Comparison of ENCODE assay signal across 27 mouse cellular contexts in the genomic region with DNA sequence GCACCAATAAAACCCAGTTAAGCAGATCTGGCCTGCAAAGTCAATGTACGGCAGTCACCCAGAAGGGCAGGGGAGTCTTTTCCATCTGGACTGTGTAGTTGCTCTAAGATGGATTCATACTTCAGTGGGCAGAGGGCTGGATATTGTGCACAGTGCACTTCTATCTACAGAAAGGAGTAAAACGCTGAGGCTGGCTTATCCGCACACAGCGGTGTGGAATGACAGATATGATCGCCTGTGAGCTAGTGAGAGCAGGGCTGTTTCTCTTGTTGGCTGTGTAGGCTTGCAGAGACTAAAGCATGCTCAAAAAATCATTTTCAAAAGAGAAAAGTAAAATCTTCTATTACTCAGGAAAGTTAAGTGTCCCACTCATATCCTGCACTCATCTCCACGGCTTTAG. TPM values are rescaled to one million over a fixed set of nuclear protein-coding genes. Genes with fewer than 3 reads are reported as not detected.
A peak's percentile ranks its signal among the peaks of the same experiment; 100 is the strongest.
DNase-seq lines count a peak whose midpoint lies in the region; ATAC-seq and TF ChIP-seq lines count a peak whose summit lies in the region.
"Had no signal": no experiment of that assay in that cellular context is flagged by ENCODE, and none has a peak within 500 bp of the region (broad histone marks: within the 10 kb centered on the region; RNA-seq: fewer than 3 reads in every experiment).

No protein-coding gene starts in this region.

- TF ChIP-seq EP300 in liver, postnatal 0 days (IDR thresholded peaks at IDR 0.05; ENCODE audit: low read depth): no peak
- 0 out of 2 replicates have a peak, but pooled peaks have one; percentile 34 for TF ChIP-seq EP300 in liver, embryonic 14.5 days (IDR thresholded peaks at IDR 0.05; ENCODE audit: low read depth)

- WGBS in liver, postnatal 0 days (ENCODE audit: insufficient replicate concordance): 62% methylated on average over 6 of the region's 6 CpGs
- 72% methylated on average over 6 of the region's 6 CpGs for WGBS in liver, embryonic 11.5 days
- WGBS in liver, embryonic 14.5 days (ENCODE audit: insufficient replicate concordance): 38% methylated on average over 6 of the region's 6 CpGs
- WGBS in neural tube, embryonic 15.5 days: 85% methylated on average over 6 of the region's 6 CpGs

- no peak overlapping the region for H3K4me3 ChIP-seq in liver, postnatal 0 days (ENCODE audit: low read depth, low read length)
- no peak overlapping the region for H3K4me3 ChIP-seq in liver, embryonic 11.5 days (ENCODE audit: low read depth, low read length)
- H3K4me3 ChIP-seq in liver, embryonic 14.5 days (ENCODE audit: insufficient read depth in 1 of 2, low read depth in 2 of 2, low read length in 2 of 2): no peak overlapping the region
- H3K4me3 ChIP-seq in neural tube, embryonic 15.5 days (replicated peaks): no peak overlapping the region
- H3K4me3 ChIP-seq: embryonic facial prominence, embryonic 12.5 days; embryonic facial prominence, embryonic 15.5 days; forebrain, embryonic 12.5 days; forebrain, embryonic 15.5 days; hindbrain, embryonic 12.5 days; hindbrain, embryonic 15.5 days had no signal

- no peaks in the 10 kb centered on the region for H3K36me3 ChIP-seq in liver, postnatal 0 days (replicated peaks; ENCODE audit: insufficient read depth, low read length)
- H3K36me3 ChIP-seq in liver, embryonic 11.5 days (ENCODE audit: control insufficient read depth, insufficient read depth, low read length): no peaks in the 10 kb centered on the region
- H3K36me3 ChIP-seq in liver, embryonic 14.5 days (replicated peaks; ENCODE audit: control insufficient read depth, insufficient read depth, low read depth): no peaks in the 10 kb centered on the region
- no peaks in the 10 kb centered on the region for H3K36me3 ChIP-seq in neural tube, embryonic 15.5 days
- H3K36me3 ChIP-seq: embryonic facial prominence, embryonic 12.5 days; embryonic facial prominence, embryonic 15.5 days; forebrain, embryonic 12.5 days; forebrain, embryonic 15.5 days; hindbrain, embryonic 12.5 days; hindbrain, embryonic 15.5 days had no signal

- TF ChIP-seq CTCF in liver, postnatal 0 days (IDR thresholded peaks at IDR 0.05; ENCODE audit: low read depth): no peak
- TF ChIP-seq CTCF in liver, embryonic 14.5 days (IDR thresholded peaks at IDR 0.05; ENCODE audit: low read depth): no peak

- no peak overlapping the region for H3K4me2 ChIP-seq in liver, postnatal 0 days (ENCODE audit: low read depth, low read length)
- H3K4me2 ChIP-seq in liver, embryonic 11.5 days: no peak overlapping the region
- H3K4me2 ChIP-seq in liver, embryonic 14.5 days (ENCODE audit: low read depth): peak overlapping the region; percentile 51
- no peak overlapping the region for H3K4me2 ChIP-seq in neural tube, embryonic 15.5 days
- H3K4me2 ChIP-seq: embryonic facial prominence, embryonic 12.5 days; embryonic facial prominence, embryonic 15.5 days; forebrain, embryonic 12.5 days; forebrain, embryonic 15.5 days; heart, embryonic 11.5 days; hindbrain, embryonic 12.5 days; hindbrain, embryonic 15.5 days had no signal

- H3K9me3 ChIP-seq in liver, postnatal 0 days (ENCODE audit: low read length): no peaks in the 10 kb centered on the region
- no peaks in the 10 kb centered on the region for H3K9me3 ChIP-seq in liver, embryonic 11.5 days (ENCODE audit: control insufficient read depth, low read length)
- no peaks in the 10 kb centered on the region for H3K9me3 ChIP-seq in liver, embryonic 14.5 days (ENCODE audit: control insufficient read depth, low read length)
- H3K9me3 ChIP-seq in neural tube, embryonic 15.5 days (replicated peaks): no peaks in the 10 kb centered on the region
- H3K9me3 ChIP-seq: embryonic facial prominence, embryonic 12.5 days; embryonic facial prominence, embryonic 15.5 days; forebrain, embryonic 12.5 days; forebrain, embryonic 15.5 days; hindbrain, embryonic 12.5 days; hindbrain, embryonic 15.5 days had no signal

- H3K9ac ChIP-seq in liver, postnatal 0 days (replicated peaks): no peak overlapping the region
- no peak overlapping the region for H3K9ac ChIP-seq in liver, embryonic 11.5 days (ENCODE audit: low read depth, low read length)
- H3K9ac ChIP-seq in liver, embryonic 14.5 days (replicated peaks): no peak overlapping the region
- no peak overlapping the region for H3K9ac ChIP-seq in neural tube, embryonic 15.5 days (replicated peaks)
- H3K9ac ChIP-seq: embryonic facial prominence, embryonic 12.5 days; embryonic facial prominence, embryonic 15.5 days; forebrain, embryonic 12.5 days; forebrain, embryonic 15.5 days; hindbrain, embryonic 12.5 days; hindbrain, embryonic 15.5 days had no signal

- H3K27ac ChIP-seq in liver, postnatal 0 days (ENCODE audit: low read depth): no peak overlapping the region
- no peak overlapping the region for H3K27ac ChIP-seq in liver, embryonic 11.5 days (ENCODE audit: low read depth, low read length)
- H3K27ac ChIP-seq in liver, embryonic 14.5 days: peak overlapping the region; percentile 9
- H3K27ac ChIP-seq in neural tube, embryonic 15.5 days (replicated peaks): no peak overlapping the region
- H3K27ac ChIP-seq: embryonic facial prominence, embryonic 12.5 days; embryonic facial prominence, embryonic 15.5 days; forebrain, embryonic 12.5 days; forebrain, embryonic 15.5 days; hindbrain, embryonic 12.5 days; hindbrain, embryonic 15.5 days had no signal

- peak; percentile 55 for DNase-seq in liver
- DNase-seq in liver, postnatal 0 days: no peak
- DNase-seq in liver, embryonic 11.5 days (ENCODE audit: low spot score): no peak
- DNase-seq in liver, embryonic 14.5 days (ENCODE audit: low read depth in 3 of 3, low spot score in 3 of 3): no peak
- no peak for DNase-seq in kidney, postnatal 10 days
- DNase-seq in cerebellum, adult 11-12 months: no peak
- DNase-seq: adrenal gland, postnatal 10 days; adrenal gland, postnatal 36 days; cerebellum, adult 2 months; cerebellum, adult 9-11 months; cerebellum, postnatal 25 days; gastrocnemius, postnatal 36 days had no signal

- H3K27me3 ChIP-seq in liver, postnatal 0 days (ENCODE audit: insufficient read depth, low read length): no peaks in the 10 kb centered on the region
- no peaks in the 10 kb centered on the region; the same call in 1 of the 2 replicates for H3K27me3 ChIP-seq in liver, embryonic 11.5 days (replicated peaks; ENCODE audit: control insufficient read depth, insufficient read depth, low read length)
- H3K27me3 ChIP-seq in liver, embryonic 14.5 days (ENCODE audit: control insufficient read depth, insufficient read depth, low read length): no peaks in the 10 kb centered on the region
- H3K27me3 ChIP-seq in neural tube, embryonic 15.5 days (replicated peaks): no peaks in the 10 kb centered on the region
- H3K27me3 ChIP-seq: embryonic facial prominence, embryonic 12.5 days; embryonic facial prominence, embryonic 15.5 days; forebrain, embryonic 12.5 days; forebrain, embryonic 15.5 days; hindbrain, embryonic 12.5 days; hindbrain, embryonic 15.5 days had no signal

- no peak for ATAC-seq in liver, postnatal 0 days
- peak; percentile 80 for ATAC-seq in liver, embryonic 11.5 days (replicated peaks; ENCODE audit: low FRiP score)
- peak; percentile 78 for ATAC-seq in liver, embryonic 14.5 days (ENCODE audit: insufficient read depth)
- 0 out of 2 replicates have a peak, but pooled peaks have one; percentile 39 for ATAC-seq in megakaryocyte-erythroid progenitor cell, adult 5-6 weeks (replicated peaks; ENCODE audit: low FRiP score, low TSS enrichment, poor library complexity, severe bottlenecking)
- ATAC-seq in neural tube, embryonic 15.5 days (ENCODE audit: low FRiP score): no peak
- ATAC-seq: forebrain, embryonic 15.5 days; Patski had no signal

- no peaks in the 10 kb centered on the region for H3K4me1 ChIP-seq in liver, postnatal 0 days (ENCODE audit: insufficient read depth)
- no peaks in the 10 kb centered on the region for H3K4me1 ChIP-seq in liver, embryonic 11.5 days (replicated peaks; ENCODE audit: control insufficient read depth, insufficient read depth, low read length)
- peaks cover 21 to 35% of the 10 kb centered on the region in 2 experiments for H3K4me1 ChIP-seq in liver, embryonic 14.5 days (replicated peaks; ENCODE audit: control insufficient read depth in 2 of 2, insufficient read depth in 2 of 2, low read length in 1 of 2)
- H3K4me1 ChIP-seq in neural tube, embryonic 15.5 days: peaks cover 9% of the 10 kb centered on the region
- H3K4me1 ChIP-seq: embryonic facial prominence, embryonic 12.5 days; embryonic facial prominence, embryonic 15.5 days; forebrain, embryonic 12.5 days; forebrain, embryonic 15.5 days; hindbrain, embryonic 12.5 days; hindbrain, embryonic 15.5 days had no signal

RNA-seq across cellular contexts. Expression of gene Pkd1l1, which starts 1.0 kb away (rescaled TPM):
- polyA plus RNA-seq in liver, postnatal 0 days (2015; fragmentation: Nextera tagmentation; extraction: Ambion mirVana): 0.06 TPM in 1 of 2 replicates, not detected in the other
- polyA plus RNA-seq in liver, embryonic 11.5 days (2014; fragmentation: Nextera tagmentation; extraction: Ambion mirVana): 0.10 and 0.18 TPM in 2 replicates
- polyA plus RNA-seq in liver, embryonic 14.5 days (2012; rRNA removed): 0.22 and 0.23 TPM in 2 replicates
- 0.08 and 0.11 TPM in 2 replicates for polyA plus RNA-seq in liver, embryonic 14.5 days (2014; fragmentation: Nextera tagmentation; extraction: Ambion mirVana)
- total RNA-seq in megakaryocyte-erythroid progenitor cell, adult 5-6 weeks (2014; fragmentation: Nextera tagmentation): 0.11 TPM in 1 of 2 replicates, not detected in the other
- not detected in 2 replicates for total RNA-seq in megakaryocyte-erythroid progenitor cell, adult 5-6 weeks (2017)
- 0.10 and 0.20 TPM in 2 replicates for polyA plus RNA-seq in neural tube, embryonic 15.5 days (2015; fragmentation: Nextera tagmentation; extraction: Ambion mirVana)
- total RNA-seq: adrenal gland, postnatal 36 days; common myeloid progenitor, adult 5-6 weeks; gastrocnemius, adult 8-10 months; gastrocnemius, postnatal 36 days; heart, adult 8-10 months; heart, postnatal 25 days; hematopoietic stem cell, adult 5-6 weeks had no signal
- polyA plus RNA-seq: heart, embryonic 11.5 days had no signal

RNA-seq across cellular contexts. Expression of gene Hus1, which starts 38.9 kb away (rescaled TPM):
- polyA plus RNA-seq in liver, postnatal 0 days (2015; fragmentation: Nextera tagmentation; extraction: Ambion mirVana): 2.9 and 3.2 TPM in 2 replicates
- polyA plus RNA-seq in liver, embryonic 11.5 days (2014; fragmentation: Nextera tagmentation; extraction: Ambion mirVana): 22.6 and 23.0 TPM in 2 replicates
- 6.7 and 7.8 TPM in 2 replicates for polyA plus RNA-seq in liver, embryonic 14.5 days (2012; rRNA removed)
- polyA plus RNA-seq in liver, embryonic 14.5 days (2014; fragmentation: Nextera tagmentation; extraction: Ambion mirVana): 8.8 and 9.6 TPM in 2 replicates
- total RNA-seq in megakaryocyte-erythroid progenitor cell, adult 5-6 weeks (2014; fragmentation: Nextera tagmentation): 36.2 and 36.5 TPM in 2 replicates
- 28.1 and 30.3 TPM in 2 replicates for total RNA-seq in megakaryocyte-erythroid progenitor cell, adult 5-6 weeks (2017)
- 11.0 and 13.8 TPM in 2 replicates for polyA plus RNA-seq in neural tube, embryonic 15.5 days (2015; fragmentation: Nextera tagmentation; extraction: Ambion mirVana)

Comparison
In these comparisons a context has a peak if more than half of its experiments do, and no peak if none do; other contexts are left out.
1. ATAC-seq: peak in liver, embryonic 11.5 days (single experiment), liver, embryonic 14.5 days (single experiment) and megakaryocyte-erythroid progenitor cell, adult 5-6 weeks (single experiment); none in liver, postnatal 0 days (single experiment) and neural tube, embryonic 15.5 days (single experiment).